Mouse (Mus musculus) forebrain, embryonic 12.5 days (tissue): ENCODE measurements around the gene Tmem115. TPM values are rescaled to one million over a fixed set of nuclear protein-coding genes. Genes with fewer than 3 reads are reported as not detected.

ENCODE experiments used
- ATAC-seq: fragments of 200-750 bp; cut with Nextera tagmentation; 2 replicates; pipeline ENCODE4 v1.8.0; 2017; ENCODE audit warnings: moderate TSS enrichment; ENCODE audit not compliant: low FRiP score
- H3K27ac ChIP-seq: fragments of 300-500 bp; sonication (generic); 2 replicates; pipeline ENCODE4 v1.5.1; 2016; ENCODE audit warnings: mild to moderate bottlenecking
- H3K27me3 ChIP-seq: fragments of 300-500 bp; sonication (generic); 2 replicates; pipeline ENCODE4 v1.6.1; 2016; ENCODE audit warnings: mild to moderate bottlenecking
- H3K36me3 ChIP-seq: fragments of 300-500 bp; sonication (generic); replicated peaks from 2 replicates; pipeline ENCODE4 v1.6.1; 2016; ENCODE audit warnings: mild to moderate bottlenecking
- H3K4me1 ChIP-seq: fragments of 300-500 bp; sonication (generic); 2 replicates; pipeline ENCODE4 v1.6.1; 2016
- H3K4me2 ChIP-seq: fragments of 300-500 bp; sonication (generic); 2 replicates; pipeline ENCODE4 v1.6.1; 2016; ENCODE audit warnings: mild to moderate bottlenecking, moderate library complexity
- H3K4me3 ChIP-seq: fragments of 300-500 bp; sonication (generic); replicated peaks from 2 replicates; pipeline ENCODE4 v1.5.1; 2016; ENCODE audit warnings: mild to moderate bottlenecking
- H3K9ac ChIP-seq: fragments of 300-500 bp; sonication (generic); 2 replicates; pipeline ENCODE4 v1.6.1; 2016; ENCODE audit warnings: mild to moderate bottlenecking
- H3K9me3 ChIP-seq: fragments of 300-500 bp; sonication (generic); 2 replicates; pipeline ENCODE4 v1.6.1; 2016
- WGBS: fragments of 180-500 bp; shearing (Covaris S2); methylation state at CpG from one replicate; pipeline ENCODE4 v1.1.7; 2016; 5-methylcytosine and 5-hydroxymethylcytosine counted together
- polyA plus RNA-seq: library from polyadenylated mRNA; unstranded; fragments of >200 nt; fragmentation: Nextera tagmentation; extraction: Ambion mirVana; gene quantifications from 2 replicates; pipeline ENCODE4 v1.2.1, GENCODE M21; 2016

Tmem115 gene
- polyA plus RNA-seq, 1 experiment from 2014 or later, result 43.3 TPM

GRCm38 (mm10) chr9:107502131-107502846 is 31.5 kb upstream of the Tmem115 start:
- H3K4me2 ChIP-seq, result no peak overlapping the region
- 88% methylated on average over 12 of the region's 12 CpGs for WGBS
- H3K9me3 ChIP-seq, result no peaks in the 10 kb centered on the region
- no peak overlapping the region for H3K4me3 ChIP-seq
- 0 out of 2 replicates have a peak, but pooled peaks cover 6% of the 10 kb centered on the region for H3K27me3 ChIP-seq
- no peak for ATAC-seq
- 0 out of 2 replicates have a peak overlapping the region, but pooled peaks have one; percentile 0 for H3K27ac ChIP-seq
- H3K4me1 ChIP-seq, result peaks cover 31% of the 10 kb centered on the region
- H3K9ac ChIP-seq, result no peak overlapping the region
- peaks cover 3% of the 10 kb centered on the region; the same call in 1 of the 2 replicates for H3K36me3 ChIP-seq

GRCm38 (mm10) chr9:107504662-107505537 is 28.8 kb upstream of the Tmem115 start:
- Histone ChIP-seq H3K27me3 (0 out of 2 replicates have a peak, but pooled peaks cover 3% of the 10 kb centered on the region), H3K9me3 (no peaks in the 10 kb centered on the region), H3K27ac (peak overlapping the region; percentile 71), H3K36me3 (no peaks in the 10 kb centered on the region), H3K9ac (no peak overlapping the region), H3K4me1 (peaks cover 56% of the 10 kb centered on the region), H3K4me3 (no peak overlapping the region), H3K4me2 (no peak overlapping the region)
- no peak for ATAC-seq
- 64% methylated on average over 19 of the region's 19 CpGs for WGBS

- 47% methylated on average over 10 of the region's 10 CpGs for WGBS
- no peak overlapping the region for H3K4me2 ChIP-seq
- ATAC-seq, result peak; percentile 24
- no peaks in the 10 kb centered on the region for H3K9me3 ChIP-seq
- H3K4me3 ChIP-seq, result no peak overlapping the region
- peak overlapping the region; percentile 58 for H3K27ac ChIP-seq
- 0 out of 2 replicates have a peak, but pooled peaks cover 3% of the 10 kb centered on the region for H3K27me3 ChIP-seq
- peaks cover 85% of the 10 kb centered on the region for H3K4me1 ChIP-seq
- no peak overlapping the region for H3K9ac ChIP-seq
- no peaks in the 10 kb centered on the region for H3K36me3 ChIP-seq
Measured at GRCm38 (mm10) chr9:107508266-107508665, 25.5 kb upstream of the Tmem115 start.

GRCm38 (mm10) chr9:107510384-107511100 is 23.2 kb upstream of the Tmem115 start:
- no peak for ATAC-seq
- Histone ChIP-seq H3K27ac (peak overlapping the region; percentile 71), H3K36me3 (no peaks in the 10 kb centered on the region), H3K4me1 (peaks cover 70% of the 10 kb centered on the region), H3K27me3 (0 out of 2 replicates have a peak, but pooled peaks cover 3% of the 10 kb centered on the region), H3K4me2 (no peak overlapping the region), H3K9ac (no peak overlapping the region), H3K9me3 (no peaks in the 10 kb centered on the region), H3K4me3 (no peak overlapping the region)
- WGBS, result 91% methylated on average over 14 of the region's 14 CpGs

GRCm38 (mm10) chr9:107511436-107511835 is 22.3 kb upstream of the Tmem115 start:
- peak overlapping the region; percentile 71 for H3K27ac ChIP-seq
- H3K27me3 ChIP-seq, result 0 out of 2 replicates have a peak, but pooled peaks cover 3% of the 10 kb centered on the region
- no peak overlapping the region for H3K4me3 ChIP-seq
- ATAC-seq, result no peak
- WGBS, result 40% methylated on average over 8 of the region's 8 CpGs
- H3K36me3 ChIP-seq, result no peaks in the 10 kb centered on the region
- no peak overlapping the region for H3K4me2 ChIP-seq
- H3K9ac ChIP-seq, result no peak overlapping the region
- H3K9me3 ChIP-seq, result no peaks in the 10 kb centered on the region
- H3K4me1 ChIP-seq, result peaks cover 66% of the 10 kb centered on the region

- peak overlapping the region; percentile 71; the same call in 1 of the 2 replicates for H3K27ac ChIP-seq
- H3K4me3 ChIP-seq, result no peak overlapping the region
- H3K4me1 ChIP-seq, result peaks cover 58% of the 10 kb centered on the region
- 0 out of 2 replicates have a peak, but pooled peaks cover 3% of the 10 kb centered on the region for H3K27me3 ChIP-seq
- 0 out of 2 replicates have a peak, but pooled peaks have one; percentile 1 for ATAC-seq
- H3K36me3 ChIP-seq, result no peaks in the 10 kb centered on the region
- H3K4me2 ChIP-seq, result no peak overlapping the region
- no peak overlapping the region for H3K9ac ChIP-seq
- 51% methylated on average over 15 of the region's 16 CpGs for WGBS
- no peaks in the 10 kb centered on the region for H3K9me3 ChIP-seq
Measured at GRCm38 (mm10) chr9:107512326-107512725, 21.4 kb upstream of the Tmem115 start.

- peaks cover 38% of the 10 kb centered on the region for H3K4me1 ChIP-seq
- H3K9me3 ChIP-seq, result no peaks in the 10 kb centered on the region
- no peak overlapping the region for H3K9ac ChIP-seq
- 25% methylated on average over 14 of the region's 14 CpGs for WGBS
- ATAC-seq, result peak; percentile 37
- no peak overlapping the region for H3K4me3 ChIP-seq
- H3K36me3 ChIP-seq, result no peaks in the 10 kb centered on the region
- H3K4me2 ChIP-seq, result no peak overlapping the region
- H3K27ac ChIP-seq, result no peak overlapping the region
- H3K27me3 ChIP-seq, result no peaks in the 10 kb centered on the region
Measured at GRCm38 (mm10) chr9:107514303-107514955, 19.3 kb upstream of the Tmem115 start.

GRCm38 (mm10) chr9:107520331-107520730 is 13.4 kb upstream of the Tmem115 start:
- Histone ChIP-seq H3K4me1 (peaks cover 27% of the 10 kb centered on the region), H3K27ac (no peak overlapping the region), H3K4me2 (no peak overlapping the region), H3K27me3 (peaks cover 17% of the 10 kb centered on the region), H3K9me3 (no peaks in the 10 kb centered on the region), H3K4me3 (no peak overlapping the region), H3K9ac (no peak overlapping the region; the same call in 1 of the 2 replicates), H3K36me3 (no peaks in the 10 kb centered on the region)
- WGBS, result 54% methylated on average over 6 of the region's 6 CpGs
- ATAC-seq, result no peak

- H3K4me3 ChIP-seq, result no peak overlapping the region
- H3K27ac ChIP-seq, result no peak overlapping the region
- no peak for ATAC-seq
- peaks cover 29% of the 10 kb centered on the region for H3K4me1 ChIP-seq
- no peaks in the 10 kb centered on the region for H3K9me3 ChIP-seq
- WGBS, result 68% methylated on average over 5 of the region's 5 CpGs
- peaks cover 26% of the 10 kb centered on the region for H3K27me3 ChIP-seq
- H3K4me2 ChIP-seq, result no peak overlapping the region
- no peak overlapping the region for H3K9ac ChIP-seq
- no peaks in the 10 kb centered on the region for H3K36me3 ChIP-seq
Measured at GRCm38 (mm10) chr9:107521190-107521589, 12.6 kb upstream of the Tmem115 start.

- H3K9ac ChIP-seq, result peak overlapping the region; percentile 12
- H3K36me3 ChIP-seq, result no peaks in the 10 kb centered on the region
- peak overlapping the region; percentile 44 for H3K4me2 ChIP-seq
- H3K4me3 ChIP-seq, result 0 out of 2 replicates have a peak overlapping the region, but pooled peaks have one; percentile 4
- ATAC-seq, result peak; percentile 45; the same call in 1 of the 2 replicates
- 20% methylated on average over 24 of the region's 25 CpGs for WGBS
- peaks cover 36% of the 10 kb centered on the region for H3K4me1 ChIP-seq
- no peak overlapping the region for H3K27ac ChIP-seq
- H3K9me3 ChIP-seq, result no peaks in the 10 kb centered on the region
- H3K27me3 ChIP-seq, result peaks cover 32% of the 10 kb centered on the region
Measured at GRCm38 (mm10) chr9:107521711-107522399, 11.9 kb upstream of the Tmem115 start.

- Histone ChIP-seq H3K27ac (no peak overlapping the region), H3K4me2 (peak overlapping the region; percentile 44; the same call in 1 of the 2 replicates), H3K9ac (peak overlapping the region; percentile 12), H3K36me3 (no peaks in the 10 kb centered on the region), H3K9me3 (no peaks in the 10 kb centered on the region), H3K4me1 (peaks cover 41% of the 10 kb centered on the region), H3K4me3 (no peak overlapping the region), H3K27me3 (peaks cover 37% of the 10 kb centered on the region)
- 39% methylated on average over 2 of the region's 2 CpGs for WGBS
- ATAC-seq, result peak; percentile 1; the same call in 1 of the 2 replicates
Measured at GRCm38 (mm10) chr9:107522400-107522711, 11.4 kb upstream of the Tmem115 start.
